Mouse (Mus musculus) liver, embryonic 14.5 days (tissue): ENCODE data around the gene Isx.

ENCODE experiments used
- CTCF ChIP-seq: IDR thresholded peaks from 2 replicates; pipeline ENCODE4 v1.5.1; 2016; ENCODE audit warnings: antibody characterized with exemption, low read depth, control low read depth
- EP300 ChIP-seq: IDR thresholded peaks from 2 replicates; pipeline ENCODE4 v1.6.1; 2016; ENCODE audit warnings: antibody characterized with exemption, low read depth

- no peak for TF ChIP-seq CTCF
- TF ChIP-seq EP300: no peak
These were observed 41.7 kb upstream of the Isx start for GRCm38 (mm10) chr8:74831322-74831721.
